Mouse (Mus musculus) embryo, embryonic 11 days (tissue): ENCODE results near the gene Ltbp2.

ENCODE experiments used
- DNase-seq: peaks from one replicate; pipeline ENCODE4 v3.0.0-alpha.2; 2015

Ltbp2 gene

DNA sequence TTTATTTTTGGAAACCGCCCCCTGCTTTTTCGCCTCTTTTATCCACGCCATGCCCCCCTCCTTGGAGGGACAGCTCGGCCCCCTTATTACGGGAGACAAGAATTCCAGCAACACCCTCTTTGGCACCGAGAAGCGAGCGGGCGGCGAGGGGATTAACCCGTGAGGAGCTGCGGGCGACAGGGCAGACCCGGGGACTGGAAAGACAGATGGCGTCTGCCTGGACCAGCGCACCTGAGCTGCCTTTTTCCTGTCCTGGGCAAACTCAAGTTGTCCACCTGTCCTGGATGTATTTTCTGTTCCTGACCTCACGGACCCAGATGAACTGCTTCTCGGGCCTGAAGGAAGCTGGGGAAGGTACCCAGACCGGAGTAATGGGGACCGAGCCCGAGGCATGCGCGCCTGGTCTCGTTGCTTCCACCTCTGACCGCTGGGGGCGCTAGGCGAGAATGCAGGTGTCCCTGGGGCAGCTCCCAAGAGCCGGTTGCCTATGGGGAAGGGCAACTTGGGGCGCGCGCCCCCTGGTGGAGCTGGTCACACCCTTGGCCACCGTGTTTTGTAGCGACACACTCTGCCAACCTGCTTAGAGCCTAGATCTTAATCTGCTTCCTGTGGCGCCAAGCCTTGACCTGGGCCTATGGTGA lies at the start of gene Ltbp2:
TSS of gene Ltbp2 (minus strand) at position 52 of the 641 bp plus-strand sequence.
- peak; percentile 76 for DNase-seq

DNA sequence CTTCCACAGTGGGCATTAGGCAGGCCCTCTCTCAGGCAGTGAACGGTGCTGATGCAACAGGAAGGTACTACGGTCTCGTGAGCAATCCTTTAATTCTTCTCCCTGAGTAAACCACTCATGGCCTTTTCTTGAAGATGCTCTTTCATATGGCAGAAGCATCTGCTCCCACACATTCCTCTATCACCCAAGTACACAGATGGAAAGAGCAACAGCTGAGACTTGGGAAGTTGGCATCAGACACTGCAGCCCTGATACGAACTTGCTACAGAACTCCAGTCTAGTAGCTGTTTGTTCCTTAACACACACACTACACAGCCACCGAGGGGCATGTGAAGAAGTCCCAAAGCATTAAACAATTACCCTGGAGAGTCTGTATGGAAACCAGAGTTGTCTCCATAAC lies 48.0 kb upstream of the Ltbp2 start:
- no peak for DNase-seq

DNA sequence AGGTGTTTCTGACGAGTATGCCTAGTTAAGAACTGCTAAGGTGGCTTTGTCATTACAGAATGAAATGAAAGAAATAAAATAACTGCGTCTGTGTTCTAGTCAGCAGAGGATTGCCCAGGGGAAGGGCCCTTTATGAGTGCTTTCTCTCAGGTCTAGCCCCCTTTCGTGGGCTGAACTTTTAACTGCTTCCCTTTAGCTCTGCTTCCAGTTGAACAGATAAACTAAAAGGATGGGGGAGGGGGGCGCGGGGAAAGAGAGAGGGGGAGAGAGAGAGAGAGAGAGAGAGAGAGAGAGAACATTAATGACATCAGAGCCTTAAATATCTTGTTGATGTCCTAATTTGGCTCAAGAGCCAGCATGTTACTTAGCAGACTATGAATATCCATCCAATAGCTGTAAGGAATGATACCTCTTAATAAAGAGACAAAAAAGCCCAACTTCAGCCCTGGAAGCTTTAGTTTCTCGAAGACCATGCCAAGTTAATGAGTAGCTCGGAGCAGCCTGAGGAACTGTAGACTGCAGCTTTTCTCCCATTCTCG lies 45.6 kb upstream of the Ltbp2 start:
- DNase-seq: no peak

DNA sequence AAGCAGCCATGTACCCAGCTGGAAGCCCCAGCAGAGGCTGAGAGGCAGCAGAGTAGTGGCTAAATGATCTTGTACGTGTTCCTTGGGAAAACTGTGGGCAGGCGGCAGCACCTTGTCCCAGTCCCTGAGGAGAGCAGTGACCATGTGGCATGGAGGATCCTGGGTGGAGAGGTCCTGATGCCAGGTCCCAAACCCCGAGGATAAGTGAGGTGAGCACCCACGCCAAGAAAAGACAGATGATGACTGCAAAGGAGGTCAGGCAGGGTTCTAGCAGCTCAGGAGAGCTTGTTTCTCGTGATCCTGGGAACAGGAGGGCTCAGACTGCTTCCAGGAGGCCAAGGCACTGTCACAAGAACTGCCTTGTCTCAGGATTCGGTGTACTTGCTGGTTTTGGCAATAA lies 42.5 kb upstream of the Ltbp2 start:
- no peak for DNase-seq

DNA sequence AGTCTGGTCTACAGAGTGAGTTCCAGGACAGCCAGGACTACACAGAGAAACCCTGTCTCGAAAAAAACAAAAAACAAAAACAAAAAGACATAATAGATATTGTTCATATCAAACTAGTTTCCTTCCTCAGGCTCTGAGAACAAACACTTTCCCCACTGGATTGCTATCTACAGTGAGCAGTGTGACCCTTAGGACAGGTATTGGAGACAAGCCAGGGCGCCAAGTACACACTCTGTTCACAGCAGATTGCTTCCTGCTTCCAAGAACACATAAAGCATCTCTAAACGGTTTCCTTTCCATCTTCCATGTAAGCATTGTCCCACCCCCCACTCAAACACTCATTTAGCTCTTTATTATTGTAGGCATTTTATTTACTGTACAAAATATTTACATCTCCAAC lies 41.5 kb upstream of the Ltbp2 start:
- no peak for DNase-seq

DNA sequence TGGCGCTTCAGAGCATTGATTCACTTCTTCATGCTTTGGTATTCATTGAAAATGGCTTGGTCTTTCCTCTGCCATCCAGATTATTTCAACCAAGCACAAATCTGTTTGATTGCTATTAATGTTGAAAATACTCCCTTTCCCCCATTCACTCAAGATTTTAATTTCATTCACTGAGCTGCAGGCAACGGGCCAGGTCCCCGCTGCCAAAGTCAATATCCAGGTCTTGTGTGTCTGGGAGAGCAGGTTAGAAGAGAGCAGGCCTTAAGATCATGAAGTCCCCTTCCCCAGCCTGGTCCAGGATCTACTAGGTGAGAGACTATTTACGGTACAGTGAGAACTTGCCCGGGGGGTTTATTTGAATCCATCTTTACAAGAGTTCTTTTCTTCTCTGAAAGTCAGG lies 38.6 kb upstream of the Ltbp2 start:
- DNase-seq: no peak

DNA sequence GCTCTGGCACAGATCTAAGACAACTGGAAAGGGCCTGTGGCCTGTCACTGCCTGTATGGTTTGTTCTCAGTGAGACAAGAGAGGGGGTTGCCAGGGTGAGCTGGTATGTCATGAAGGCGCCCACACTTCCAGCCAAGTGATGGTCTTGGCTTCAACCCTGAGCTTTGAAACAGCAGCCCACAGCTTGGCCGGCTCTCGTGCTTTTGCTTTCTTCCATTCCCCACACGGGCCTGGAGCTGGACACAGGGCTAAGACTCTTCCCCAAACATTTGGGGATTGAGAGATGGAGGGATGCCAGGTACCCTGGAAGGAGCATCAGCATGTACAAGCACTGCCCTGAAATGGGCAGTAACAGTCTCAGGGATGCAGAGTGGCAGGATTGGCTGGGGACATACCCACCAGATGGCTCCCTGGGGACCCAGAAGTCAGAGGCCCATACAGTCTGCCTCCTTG lies 36.3 kb upstream of the Ltbp2 start:
- no peak for DNase-seq

DNA sequence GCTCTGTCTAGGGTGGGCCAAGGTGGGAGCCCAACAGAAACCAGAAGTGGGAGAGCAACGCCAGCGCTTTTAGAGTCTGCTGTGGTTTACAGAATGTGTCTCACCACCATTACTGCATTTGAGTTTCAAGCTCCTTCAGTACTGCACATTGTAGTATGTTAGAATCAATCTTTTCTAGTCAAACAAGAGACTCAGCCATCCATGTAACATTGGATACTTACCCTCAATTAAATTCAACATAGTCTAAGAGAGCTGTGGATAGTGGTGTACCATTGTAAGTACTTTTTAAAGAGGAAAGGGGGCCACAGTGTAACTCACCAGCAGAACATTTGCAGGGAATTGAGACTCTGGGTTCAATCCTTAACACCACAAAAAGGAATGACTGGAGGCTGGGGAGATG lies 35.3 kb upstream of the Ltbp2 start:
- no peak for DNase-seq

DNA sequence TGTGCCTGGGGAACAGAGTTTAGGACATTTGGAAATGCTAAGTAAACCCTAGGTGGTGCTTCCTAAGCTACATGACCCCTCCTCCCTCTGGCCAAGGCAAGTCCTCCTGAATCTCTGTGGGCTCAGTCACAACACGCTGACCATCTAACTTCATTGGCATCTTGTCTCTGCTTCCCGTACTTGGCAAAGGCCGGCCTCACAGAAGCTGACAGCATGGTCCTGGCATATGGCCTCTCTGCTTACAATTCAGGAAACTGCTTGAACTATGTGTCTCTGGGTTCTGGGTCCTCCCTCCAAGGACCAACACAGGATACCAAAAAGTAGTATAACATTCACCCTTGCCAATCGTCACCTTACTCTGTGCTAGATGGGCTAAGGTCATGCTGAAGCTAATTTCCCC lies 33.7 kb upstream of the Ltbp2 start:
- no peak for DNase-seq

DNA sequence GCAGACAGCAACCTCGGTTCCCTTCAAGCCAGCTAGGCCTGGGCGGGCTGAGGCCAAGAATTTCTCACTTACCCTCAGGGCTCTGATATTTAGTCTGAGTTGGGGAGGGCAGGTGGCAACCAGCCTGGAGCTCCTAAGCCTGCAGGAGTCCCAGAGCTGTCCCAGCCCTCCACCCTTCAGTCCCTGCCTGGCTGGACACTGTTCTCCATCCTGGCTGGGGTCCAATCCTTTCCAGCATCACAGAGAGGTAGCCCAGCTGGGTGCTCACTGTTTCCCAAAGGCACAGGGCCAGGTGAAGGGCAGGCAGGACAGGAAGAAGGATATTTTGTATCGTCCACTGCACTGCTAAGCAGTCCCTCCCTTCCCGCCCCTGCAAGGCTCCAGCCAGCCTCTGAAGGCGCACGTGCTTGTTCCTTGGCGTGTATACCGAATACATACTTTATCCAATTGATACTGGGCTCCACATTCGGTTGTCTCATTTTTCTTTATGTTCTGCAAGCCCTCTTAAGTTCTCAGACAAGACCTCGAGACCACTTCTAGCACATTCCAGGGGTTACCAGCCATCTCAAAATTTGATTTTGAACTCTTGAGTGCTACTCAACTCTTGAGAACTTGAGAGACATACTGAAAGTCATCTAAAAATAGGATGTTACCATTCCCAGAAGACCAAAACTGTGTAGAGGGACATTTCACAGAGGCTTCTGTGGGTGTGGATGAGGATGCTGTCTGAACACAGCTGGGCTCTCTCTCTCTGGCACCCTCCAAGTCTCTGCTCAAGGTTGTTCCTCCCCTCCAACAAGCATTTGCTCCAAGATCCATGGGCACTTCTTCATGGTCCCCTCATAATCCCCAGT lies 31.5 kb upstream of the Ltbp2 start:
- DNase-seq: no peak

DNA sequence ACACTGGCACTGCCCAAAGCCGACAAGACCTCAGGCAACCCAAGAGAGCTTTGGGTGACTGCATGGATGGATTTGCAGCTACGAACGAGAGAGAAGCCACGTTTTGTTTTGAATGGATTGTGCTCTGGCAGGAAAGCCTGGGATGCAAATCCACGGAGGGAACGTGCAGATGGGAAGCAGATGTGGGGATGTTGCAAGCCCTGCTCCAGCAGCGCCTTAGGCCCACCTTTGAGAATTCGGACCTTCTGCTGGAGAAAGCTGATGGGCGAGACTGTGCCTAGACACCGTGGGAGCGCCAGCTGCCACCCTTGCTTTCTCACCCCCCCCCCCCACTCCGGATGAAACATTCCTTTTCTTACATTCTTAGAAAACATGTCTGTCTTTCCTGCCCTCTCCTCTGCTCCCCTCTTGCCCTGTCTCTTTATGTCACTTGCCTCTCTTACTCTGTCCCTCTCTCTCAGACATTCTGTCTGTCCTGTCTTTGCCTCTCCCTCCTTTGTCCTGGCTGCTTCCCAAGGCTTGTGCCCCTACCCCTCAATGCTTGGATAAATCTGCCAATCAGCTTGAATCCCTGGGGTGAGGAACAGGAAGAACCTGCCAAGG lies 30.8 kb upstream of the Ltbp2 start:
- DNase-seq: peak; percentile 48

DNA sequence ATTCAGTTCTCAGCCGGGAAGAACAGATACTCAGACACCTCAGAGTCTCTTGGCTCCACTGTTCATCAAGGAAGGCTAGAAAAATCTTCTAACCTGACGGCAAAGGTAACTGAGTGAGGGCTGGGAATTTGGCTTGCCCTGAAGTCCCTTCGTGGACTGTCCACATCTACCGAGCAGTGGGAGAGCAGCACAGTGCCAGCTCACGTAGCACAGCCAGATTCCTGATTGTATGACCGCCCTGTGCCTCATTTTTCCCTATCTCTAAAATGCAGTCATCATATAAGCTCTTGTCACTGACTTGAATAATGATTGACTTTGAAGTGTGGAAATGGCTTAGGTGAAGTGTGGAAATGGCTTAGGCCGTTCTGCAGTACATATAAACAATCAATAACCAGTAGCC lies 28.1 kb upstream of the Ltbp2 start:
- no peak for DNase-seq

DNA sequence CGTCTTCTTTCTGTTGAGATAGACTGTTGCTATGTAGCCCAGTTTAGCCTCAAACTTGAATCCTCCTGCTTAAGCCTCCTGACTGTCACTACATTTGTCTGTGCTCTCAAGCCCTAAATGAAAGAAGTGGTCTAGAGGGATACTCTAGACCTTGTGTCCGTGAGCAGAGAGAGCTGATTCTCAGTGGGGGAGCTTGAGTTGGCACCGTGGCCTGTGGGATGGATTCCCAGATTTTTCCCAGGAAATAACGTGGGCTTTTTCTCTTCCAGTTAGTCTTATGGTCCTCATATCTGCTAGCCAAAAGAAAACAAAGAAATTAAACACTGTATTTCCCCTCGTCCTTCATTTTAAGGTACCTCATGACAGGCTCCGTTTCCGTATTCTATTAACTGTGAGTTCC lies 24.0 kb upstream of the Ltbp2 start:
- DNase-seq: no peak

DNA sequence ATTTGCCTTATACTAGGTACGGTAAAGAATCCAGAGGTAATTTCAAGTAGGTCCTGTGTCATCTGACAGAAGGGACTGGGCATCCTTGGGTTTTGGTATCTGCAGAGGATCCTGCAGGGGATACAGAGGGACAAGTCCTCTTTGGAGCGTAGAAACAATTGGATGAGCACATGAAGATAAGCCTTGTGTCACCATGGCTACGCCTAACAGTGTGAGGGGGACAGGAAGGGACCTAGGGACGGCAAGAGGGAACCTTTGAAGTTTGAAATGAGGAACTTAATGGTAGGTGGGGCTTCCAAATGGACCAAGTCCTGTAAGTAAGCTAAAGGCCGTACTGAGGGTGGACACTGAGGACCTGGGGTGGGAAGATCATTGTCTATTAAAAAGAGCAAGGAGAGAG lies 21.0 kb upstream of the Ltbp2 start:
- DNase-seq: no peak

DNA sequence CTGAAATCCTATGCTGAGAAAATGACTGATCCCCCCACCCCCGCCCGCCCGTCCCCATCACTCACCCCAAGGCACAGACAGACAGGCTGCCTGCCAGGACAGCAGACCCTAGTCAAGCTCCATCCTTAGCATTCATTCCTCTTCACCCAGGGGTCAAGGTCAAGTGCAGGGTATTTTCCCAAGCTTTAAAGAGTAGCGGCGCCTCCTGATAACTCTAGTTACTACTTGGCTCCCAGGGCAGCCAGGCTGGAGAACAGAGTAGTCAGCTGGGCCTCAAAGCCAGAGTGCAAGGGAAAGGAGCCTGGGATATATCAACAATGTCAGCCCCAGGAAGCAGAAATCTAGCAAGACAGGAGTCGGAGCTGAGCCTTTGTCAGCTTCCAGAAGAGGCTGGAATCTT lies 19.9 kb upstream of the Ltbp2 start:
- no peak for DNase-seq

DNA sequence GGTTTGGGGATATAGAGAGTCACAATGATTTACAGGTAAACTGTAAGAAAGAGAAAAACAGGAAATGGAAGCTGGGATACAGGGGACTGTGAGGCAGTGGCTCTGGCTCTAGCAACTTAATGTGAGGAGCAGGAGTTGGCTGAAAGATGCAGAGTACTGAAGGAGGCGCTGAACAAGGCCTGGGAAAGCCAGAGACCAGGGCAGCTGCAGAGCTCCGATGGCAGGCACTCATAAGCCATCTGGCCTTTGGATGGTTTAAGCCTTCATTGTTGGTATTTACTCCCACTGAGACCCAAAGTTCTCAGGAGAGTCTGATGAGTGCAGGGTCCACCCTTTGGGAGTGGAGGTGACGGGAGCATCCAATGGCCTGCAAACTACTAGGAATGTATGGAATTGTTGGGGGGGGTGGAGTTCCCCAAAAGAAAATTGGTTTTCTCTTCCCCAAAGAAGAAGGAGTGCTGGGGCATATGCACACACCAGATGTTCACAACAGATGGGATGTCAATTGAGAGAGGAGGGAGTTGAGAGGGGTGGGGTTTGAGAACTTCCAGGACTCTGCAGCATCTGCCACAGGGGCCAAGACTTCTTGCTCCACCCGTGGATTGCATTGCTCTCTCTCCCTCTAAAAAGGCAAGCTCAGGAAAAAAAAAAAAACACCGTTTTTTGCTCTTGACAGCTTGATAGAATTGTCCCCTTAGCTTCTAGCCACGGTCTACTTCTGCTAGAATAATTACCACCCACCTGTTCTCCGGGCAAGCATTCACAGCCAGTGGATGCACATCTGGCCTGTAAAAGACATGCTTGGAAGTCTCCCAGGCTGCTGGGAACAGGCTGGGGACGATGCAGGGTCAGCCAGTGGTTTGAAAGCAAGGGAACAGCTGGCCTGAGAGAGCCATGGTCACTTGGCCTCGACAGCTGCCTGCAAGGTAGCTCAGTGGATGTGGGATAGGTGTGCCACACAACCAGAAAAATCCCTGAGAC lies 17.6 kb upstream of the Ltbp2 start:
- peak; percentile 34 for DNase-seq

DNA sequence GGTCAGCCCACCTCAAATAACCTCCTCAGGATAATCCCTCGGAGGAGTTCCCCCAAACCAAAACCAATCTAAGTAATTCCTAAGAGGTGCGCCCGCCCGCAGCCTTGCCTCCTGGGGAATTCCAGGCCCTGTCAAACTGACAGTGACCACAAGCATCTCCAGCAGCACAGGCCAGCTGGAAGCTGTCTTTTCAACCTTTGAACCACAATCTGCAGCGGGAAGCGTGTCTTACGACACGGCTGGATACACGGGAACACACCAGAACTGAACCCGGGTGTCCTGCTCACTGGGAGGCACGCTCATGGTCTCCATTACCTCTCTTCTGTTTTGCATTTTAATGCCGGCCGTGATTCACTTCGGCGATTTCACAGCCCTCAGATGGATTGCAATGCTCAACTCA lies 14.0 kb upstream of the Ltbp2 start:
- DNase-seq: no peak

DNA sequence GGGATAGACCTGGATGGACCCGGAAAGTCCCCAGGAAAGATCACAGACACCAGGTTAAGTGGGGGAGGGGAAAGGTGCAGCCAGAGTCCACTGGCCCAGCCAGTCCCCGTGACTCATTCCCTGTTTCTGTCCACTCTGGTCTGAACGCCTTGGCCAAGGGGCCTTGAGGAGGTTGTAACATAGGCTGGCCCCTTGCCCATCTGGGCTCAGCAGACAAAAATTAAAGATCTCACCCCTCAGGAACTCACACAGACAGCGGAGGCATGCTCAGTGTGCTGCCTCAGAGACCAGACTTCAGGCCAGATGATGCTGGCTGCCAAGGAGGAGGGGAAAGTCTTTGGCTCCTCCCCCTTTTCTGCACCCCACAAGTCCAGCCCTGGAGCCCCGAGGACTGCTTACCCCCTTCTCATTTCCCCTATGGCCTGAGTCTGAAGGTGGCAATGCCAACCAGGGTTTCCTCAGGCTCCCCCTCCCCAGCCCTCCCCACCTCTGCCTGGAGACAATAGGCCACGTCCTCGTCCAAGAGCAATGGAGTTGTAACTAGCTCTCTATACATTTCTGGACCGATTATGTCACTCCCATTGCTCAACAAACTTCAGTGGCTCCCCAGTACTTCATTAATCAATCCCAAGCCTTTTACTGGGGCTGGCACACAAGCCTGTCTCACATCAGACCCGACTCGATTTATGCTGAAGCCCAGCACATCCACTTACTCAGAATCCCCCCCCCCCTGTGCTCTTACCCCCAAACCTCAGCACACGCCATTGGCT lies 9.0 kb upstream of the Ltbp2 start:
- no peak for DNase-seq

DNA sequence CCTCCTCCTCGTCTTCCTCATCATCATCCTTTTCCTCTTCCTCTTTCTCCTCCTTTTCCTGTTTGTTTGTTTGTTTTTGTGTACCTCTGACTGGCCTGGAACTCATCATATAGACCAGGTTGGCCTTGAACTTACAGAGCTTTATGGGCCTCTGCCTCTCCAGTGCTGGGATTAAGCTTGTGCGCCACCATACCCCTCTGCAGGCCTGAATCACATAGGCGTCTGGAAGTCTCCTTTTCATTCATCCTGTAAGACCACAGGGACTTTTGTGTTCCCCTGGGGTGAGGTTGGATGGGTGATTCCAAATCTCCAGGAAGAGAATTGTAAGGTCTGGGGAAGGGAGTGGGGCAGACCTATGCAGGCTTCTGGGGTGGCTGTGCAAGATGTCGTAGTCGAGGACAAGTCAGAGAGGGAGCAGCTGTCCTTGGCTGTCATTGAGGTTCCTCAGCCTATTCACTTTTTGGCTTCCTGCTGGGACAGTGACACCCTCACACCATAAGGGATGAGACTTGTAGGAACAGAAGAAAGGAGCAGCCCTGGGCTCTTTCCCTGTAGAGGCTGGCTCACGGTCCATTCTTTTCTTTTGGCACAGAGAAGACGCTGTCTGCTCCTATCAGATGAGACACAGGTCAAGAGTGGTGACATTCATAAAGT lies 8.2 kb upstream of the Ltbp2 start:
- DNase-seq: no peak

DNA sequence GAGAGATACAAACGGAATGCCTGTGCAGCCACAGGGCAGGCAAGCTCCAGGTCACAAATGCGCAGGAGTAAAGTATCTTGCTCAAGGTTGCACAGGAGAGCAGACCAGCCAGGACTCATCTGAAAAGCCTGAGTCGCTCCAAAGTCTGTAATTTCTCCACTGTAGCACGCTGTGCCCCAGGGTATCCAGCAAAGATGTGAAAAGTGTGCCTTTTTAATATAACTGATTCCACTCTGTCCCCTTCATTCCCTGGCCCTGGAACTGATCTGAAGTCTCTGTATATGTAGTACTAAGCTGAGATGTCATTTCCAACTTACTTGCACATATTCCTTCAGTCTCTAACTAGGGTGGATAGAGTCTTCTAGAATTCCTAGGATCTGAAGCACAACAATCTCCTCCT lies 6.5 kb upstream of the Ltbp2 start:
- no peak for DNase-seq

DNA sequence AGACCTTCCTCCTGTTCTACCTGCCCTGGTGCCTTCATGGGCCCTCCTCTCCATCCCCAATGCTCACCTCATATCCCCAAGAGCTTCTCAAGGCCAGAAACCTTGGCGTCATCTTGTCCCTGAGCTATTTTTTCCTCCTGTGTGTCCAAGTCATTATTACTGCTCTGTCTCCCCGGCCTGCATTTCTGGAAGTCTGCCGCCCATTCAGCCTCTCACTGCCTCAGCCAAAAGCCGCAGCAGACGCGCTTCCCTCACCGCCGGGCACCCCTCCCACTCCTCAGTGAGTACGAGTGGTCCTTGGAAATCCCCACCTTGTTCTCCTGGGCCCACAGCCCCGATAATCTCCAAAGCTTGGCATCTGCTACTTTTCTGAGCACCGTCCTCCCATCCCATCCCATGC lies 3.8 kb upstream of the Ltbp2 start:
- no peak for DNase-seq
